Mouse (Mus musculus): ENCODE measurements at regions not wholly inside any gene's neighbourhood (a gene's known extent, or its start where the extent isn't known, plus 50 kb on each side); places are given as distances from the start of the nearest gene placed in this dataset.

DNA sequence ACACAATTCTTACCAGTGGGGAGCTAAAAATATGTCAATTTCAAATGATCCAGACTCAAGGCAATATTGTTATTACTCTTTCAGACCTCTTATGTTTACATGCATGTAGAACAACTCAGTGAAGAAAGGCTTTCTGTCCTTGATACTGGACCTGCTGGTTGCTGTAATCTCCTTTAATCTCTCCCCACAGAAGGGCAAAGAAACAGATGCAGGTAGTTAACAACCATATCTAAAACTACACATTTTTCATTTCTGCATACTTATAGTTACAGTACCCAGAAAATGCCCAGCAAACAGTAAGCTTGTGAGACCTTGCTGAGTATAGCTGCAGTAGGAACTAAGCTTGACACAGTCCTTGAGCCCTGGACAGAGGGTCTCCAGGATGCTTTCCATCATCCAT lies 585.1 kb upstream of the Stxbp6 start:
- H3K27me3 ChIP-seq (ENCODE audit: control insufficient read depth, insufficient read depth, low read length) = no peaks in the 10 kb centered on the region
- no peak overlapping the region for H3K9ac ChIP-seq (ENCODE audit: low read depth, low read length)
- TF ChIP-seq CTCF (IDR thresholded peaks at IDR 0.05) (no peak), POLR2A (IDR thresholded peaks at IDR 0.05; ENCODE audit: insufficient read depth, low read depth, low read length) (no peak), EP300 (IDR thresholded peaks at IDR 0.05; ENCODE audit: insufficient read depth, low read depth, low read length) (no peak)
- no peak overlapping the region for H3K27ac ChIP-seq
- H3K4me3 ChIP-seq = no peak overlapping the region
- intact Hi-C loops (cut with DNase I) = no loop called here
- no peaks in the 10 kb centered on the region for H3K4me1 ChIP-seq (ENCODE audit: control insufficient read depth, insufficient read depth, low read length)
- H3K79me2 ChIP-seq (replicated peaks; ENCODE audit: control insufficient read depth, insufficient read depth, low read length) = no peaks in the 10 kb centered on the region
- no peaks in the 10 kb centered on the region for H3K36me3 ChIP-seq (ENCODE audit: control insufficient read depth, insufficient read depth, low read length)
- DNase-seq = no peak

DNA sequence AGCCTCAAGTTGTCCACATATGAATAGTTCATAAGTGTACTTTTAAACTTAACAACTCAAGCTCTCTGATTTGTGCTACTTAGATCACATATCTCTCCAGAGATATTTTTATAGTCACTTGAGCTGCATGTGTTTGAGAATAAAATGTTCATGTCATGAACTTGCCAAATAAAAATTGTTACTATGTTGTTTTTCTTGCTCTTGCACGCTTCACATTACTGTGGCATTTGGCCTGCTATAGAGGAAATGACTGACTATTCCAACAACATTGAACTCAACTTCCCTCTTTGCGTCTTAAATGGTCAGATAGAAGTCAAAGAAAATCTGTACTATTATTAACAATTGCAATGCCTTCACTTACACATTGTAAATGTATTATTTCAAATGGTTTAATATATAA lies 582.1 kb upstream of the Stxbp6 start:
- no peak overlapping the region for H3K4me3 ChIP-seq
- no peak for DNase-seq
- intact Hi-C loops (cut with DNase I) = no loop called here
- 34% methylated on average over 2 of the region's 2 CpGs for WGBS
- H3K27me3 ChIP-seq (ENCODE audit: control insufficient read depth, insufficient read depth, low read length) = no peaks in the 10 kb centered on the region
- H3K27ac ChIP-seq = no peak overlapping the region
- TF ChIP-seq CTCF (IDR thresholded peaks at IDR 0.05) (no peak), EP300 (IDR thresholded peaks at IDR 0.05; ENCODE audit: insufficient read depth, low read depth, low read length) (no peak), POLR2A (IDR thresholded peaks at IDR 0.05; ENCODE audit: insufficient read depth, low read depth, low read length) (no peak)
- H3K79me2 ChIP-seq (replicated peaks; ENCODE audit: control insufficient read depth, insufficient read depth, low read length) = no peaks in the 10 kb centered on the region
- no peaks in the 10 kb centered on the region for H3K4me1 ChIP-seq (ENCODE audit: control insufficient read depth, insufficient read depth, low read length)
- no peaks in the 10 kb centered on the region for H3K36me3 ChIP-seq (ENCODE audit: control insufficient read depth, insufficient read depth, low read length)
- H3K9ac ChIP-seq (ENCODE audit: low read depth, low read length) = no peak overlapping the region

DNA sequence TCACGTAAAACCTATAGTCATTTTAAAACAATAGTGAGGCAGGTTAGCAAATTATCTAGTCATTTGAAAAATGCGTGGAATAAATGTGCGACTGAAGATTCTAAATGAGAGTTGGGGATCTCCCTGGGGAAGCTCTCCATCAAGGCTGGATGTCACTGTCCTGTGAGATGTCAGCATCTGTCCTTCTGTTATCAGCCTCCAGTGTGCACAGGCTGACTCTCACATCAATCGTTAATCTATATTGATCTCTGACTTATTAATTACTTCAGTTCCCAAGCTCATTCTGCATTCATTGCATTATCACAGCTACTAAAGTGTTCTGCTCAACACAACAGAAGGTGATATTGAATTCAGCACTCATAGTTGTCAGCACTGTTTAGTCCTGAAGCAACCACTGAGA lies 574.1 kb upstream of the Stxbp6 start:
- TF ChIP-seq POLR2A (IDR thresholded peaks at IDR 0.05; ENCODE audit: insufficient read depth, low read depth, low read length) = no peak
- no peak for TF ChIP-seq CTCF (IDR thresholded peaks at IDR 0.05)
- TF ChIP-seq EP300 (IDR thresholded peaks at IDR 0.05; ENCODE audit: insufficient read depth, low read depth, low read length) = no peak
- Histone ChIP-seq H3K27me3 (ENCODE audit: control insufficient read depth, insufficient read depth, low read length) (no peaks in the 10 kb centered on the region), H3K4me3 (no peak overlapping the region), H3K9ac (ENCODE audit: low read depth, low read length) (no peak overlapping the region), H3K79me2 (replicated peaks; ENCODE audit: control insufficient read depth, insufficient read depth, low read length) (no peaks in the 10 kb centered on the region), H3K36me3 (ENCODE audit: control insufficient read depth, insufficient read depth, low read length) (no peaks in the 10 kb centered on the region), H3K27ac (no peak overlapping the region), H3K4me1 (ENCODE audit: control insufficient read depth, insufficient read depth, low read length) (no peaks in the 10 kb centered on the region)
- 80% methylated on average over 4 of the region's 4 CpGs for WGBS
- intact Hi-C loops (cut with DNase I) = no loop called here
- DNase-seq = no peak

DNA sequence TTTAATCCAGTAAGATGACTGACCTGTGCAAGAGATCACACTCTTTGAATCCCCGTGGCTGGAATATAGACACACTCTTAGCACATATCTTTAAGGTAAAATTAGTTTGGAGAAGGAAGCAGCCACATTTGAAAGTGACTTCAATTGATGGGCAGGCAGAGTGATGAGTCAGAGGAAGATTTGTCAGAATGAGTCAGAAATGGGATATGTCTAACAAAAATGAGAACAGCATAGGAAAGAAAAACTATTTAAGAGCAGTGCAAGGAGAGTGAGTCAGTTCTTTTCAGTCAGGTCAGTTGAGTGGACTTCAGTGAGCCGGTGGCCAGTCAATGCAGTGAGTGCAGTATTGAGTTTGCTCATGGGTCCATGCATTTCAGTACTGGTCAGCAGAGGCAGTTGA lies 569.7 kb upstream of the Stxbp6 start:
- no peak overlapping the region for H3K9ac ChIP-seq (ENCODE audit: low read depth, low read length)
- DNase-seq = no peak
- no peak overlapping the region for H3K27ac ChIP-seq
- H3K4me3 ChIP-seq = no peak overlapping the region
- intact Hi-C loops (cut with DNase I) = no loop called here
- no peaks in the 10 kb centered on the region for H3K27me3 ChIP-seq (ENCODE audit: control insufficient read depth, insufficient read depth, low read length)
- H3K36me3 ChIP-seq (ENCODE audit: control insufficient read depth, insufficient read depth, low read length) = no peaks in the 10 kb centered on the region
- no peak for TF ChIP-seq EP300 (IDR thresholded peaks at IDR 0.05; ENCODE audit: insufficient read depth, low read depth, low read length)
- no peak for TF ChIP-seq POLR2A (IDR thresholded peaks at IDR 0.05; ENCODE audit: insufficient read depth, low read depth, low read length)
- no peak for TF ChIP-seq CTCF (IDR thresholded peaks at IDR 0.05)
- 59% methylated on average over 2 of the region's 2 CpGs for WGBS
- H3K79me2 ChIP-seq (replicated peaks; ENCODE audit: control insufficient read depth, insufficient read depth, low read length) = no peaks in the 10 kb centered on the region
- no peaks in the 10 kb centered on the region for H3K4me1 ChIP-seq (ENCODE audit: control insufficient read depth, insufficient read depth, low read length)

DNA sequence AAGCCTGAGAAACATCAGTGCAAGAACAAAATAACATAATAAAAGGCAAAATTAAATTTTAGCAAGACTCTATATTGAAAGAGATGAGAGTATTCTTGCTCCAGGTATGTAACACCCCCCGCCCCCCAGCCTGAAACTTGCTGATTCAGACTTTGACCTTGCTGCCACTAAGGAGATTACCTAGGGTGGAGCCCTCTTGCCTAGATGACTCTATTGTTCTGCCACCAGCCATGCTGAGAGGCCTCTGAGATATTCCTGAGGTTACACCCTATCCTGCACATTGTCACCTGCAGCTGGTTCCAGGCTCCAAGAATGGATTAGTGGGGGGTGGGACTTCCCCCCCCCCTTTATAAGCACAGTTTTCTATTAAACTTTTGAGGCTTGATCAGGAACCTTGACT lies 548.3 kb upstream of the Stxbp6 start:
- H3K27me3 ChIP-seq (ENCODE audit: control insufficient read depth, insufficient read depth, low read length) = no peaks in the 10 kb centered on the region
- intact Hi-C loops (cut with DNase I) = no loop called here
- no peak overlapping the region for H3K9ac ChIP-seq (ENCODE audit: low read depth, low read length)
- DNase-seq = no peak
- no peak overlapping the region for H3K27ac ChIP-seq
- H3K36me3 ChIP-seq (ENCODE audit: control insufficient read depth, insufficient read depth, low read length) = no peaks in the 10 kb centered on the region
- TF ChIP-seq EP300 (IDR thresholded peaks at IDR 0.05; ENCODE audit: insufficient read depth, low read depth, low read length) (no peak), CTCF (IDR thresholded peaks at IDR 0.05) (no peak), POLR2A (IDR thresholded peaks at IDR 0.05; ENCODE audit: insufficient read depth, low read depth, low read length) (no peak)
- H3K79me2 ChIP-seq (replicated peaks; ENCODE audit: control insufficient read depth, insufficient read depth, low read length) = no peaks in the 10 kb centered on the region
- 73% methylated on average over 1 of the region's 1 CpGs for WGBS
- H3K4me3 ChIP-seq = no peak overlapping the region
- no peaks in the 10 kb centered on the region for H3K4me1 ChIP-seq (ENCODE audit: control insufficient read depth, insufficient read depth, low read length)

DNA sequence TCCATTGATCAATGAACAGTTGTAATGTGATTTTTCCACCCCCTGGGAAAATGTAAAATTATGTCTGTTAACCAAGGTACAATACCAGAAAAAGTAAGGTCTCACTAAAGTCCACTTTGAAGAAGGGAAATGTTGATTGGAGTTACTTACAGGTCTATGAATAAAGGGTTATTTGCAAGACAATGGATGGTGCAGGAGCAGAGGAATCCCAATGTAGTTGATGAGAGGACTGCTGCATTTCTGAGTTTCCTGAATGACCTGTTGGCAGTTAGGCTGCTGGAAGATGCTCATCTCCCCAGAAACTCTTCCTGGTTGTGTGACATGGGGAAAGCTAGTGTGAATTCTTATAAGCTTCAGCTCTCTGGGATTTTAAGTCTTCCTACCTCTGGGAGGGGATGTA lies 545.5 kb upstream of the Stxbp6 start:
- no peaks in the 10 kb centered on the region for H3K27me3 ChIP-seq (ENCODE audit: control insufficient read depth, insufficient read depth, low read length)
- H3K4me1 ChIP-seq (ENCODE audit: control insufficient read depth, insufficient read depth, low read length) = no peaks in the 10 kb centered on the region
- H3K27ac ChIP-seq = no peak overlapping the region
- TF ChIP-seq POLR2A (IDR thresholded peaks at IDR 0.05; ENCODE audit: insufficient read depth, low read depth, low read length) = no peak
- no peak for TF ChIP-seq CTCF (IDR thresholded peaks at IDR 0.05)
- TF ChIP-seq EP300 (IDR thresholded peaks at IDR 0.05; ENCODE audit: insufficient read depth, low read depth, low read length) = no peak
- intact Hi-C loops (cut with DNase I) = no loop called here
- H3K79me2 ChIP-seq (replicated peaks; ENCODE audit: control insufficient read depth, insufficient read depth, low read length) = no peaks in the 10 kb centered on the region
- H3K9ac ChIP-seq (ENCODE audit: low read depth, low read length) = no peak overlapping the region
- no peak overlapping the region for H3K4me3 ChIP-seq
- no peak for DNase-seq
- H3K36me3 ChIP-seq (ENCODE audit: control insufficient read depth, insufficient read depth, low read length) = no peaks in the 10 kb centered on the region

All from heart, adult 2 months (tissue).